Mouse (Mus musculus) midbrain, embryonic 15.5 days (tissue): ENCODE measurements around the gene Gspt2. TPM values are rescaled to one million over a fixed set of nuclear protein-coding genes. Genes with fewer than 3 reads are reported as not detected.
"Not testable (repeated sequence)": the region's sequence is repeated elsewhere in the genome, so short reads cannot be mapped to it uniquely, and the experiment has no call there.

Source experiments
- ATAC-seq: fragments of 200-750 bp; cut with Nextera tagmentation; replicated peaks from 2 replicates; pipeline ENCODE4 v1.8.0; 2017; ENCODE audit warnings: moderate TSS enrichment
- H3K27ac ChIP-seq: fragments of 300-500 bp; sonication (generic); 2 replicates; pipeline ENCODE4 v1.5.1; 2015; ENCODE audit warnings: mild to moderate bottlenecking, inconsistent platforms
- H3K27me3 ChIP-seq: fragments of 300-500 bp; sonication (generic); replicated peaks from 2 replicates; pipeline ENCODE4 v1.6.1; 2015; ENCODE audit warnings: inconsistent platforms
- H3K36me3 ChIP-seq: fragments of 300-500 bp; sonication (generic); replicated peaks from 2 replicates; pipeline ENCODE4 v1.6.1; 2015; ENCODE audit warnings: inconsistent platforms
- H3K4me1 ChIP-seq: fragments of 300-500 bp; sonication (generic); 2 replicates; pipeline ENCODE4 v1.6.1; 2015; ENCODE audit warnings: inconsistent platforms
- H3K4me2 ChIP-seq: fragments of 300-500 bp; sonication (generic); 2 replicates; pipeline ENCODE4 v1.6.1; 2015; ENCODE audit warnings: inconsistent platforms, mild to moderate bottlenecking, moderate library complexity
- H3K4me3 ChIP-seq: fragments of 300-500 bp; sonication (generic); 2 replicates; pipeline ENCODE4 v1.5.1; 2015; ENCODE audit warnings: mild to moderate bottlenecking, inconsistent platforms
- H3K9ac ChIP-seq: fragments of 300-500 bp; sonication (generic); 2 replicates; pipeline ENCODE4 v1.6.1; 2015; ENCODE audit warnings: mild to moderate bottlenecking, inconsistent platforms
- H3K9me3 ChIP-seq: fragments of 300-500 bp; sonication (generic); 2 replicates; pipeline ENCODE4 v1.6.1; 2016; ENCODE audit warnings: inconsistent platforms
- WGBS: fragments of 180-500 bp; shearing (Covaris S2); methylation state at CpG from one replicate; pipeline ENCODE4 v1.1.7; 2015; ENCODE audit warnings: mixed read lengths; 5-methylcytosine and 5-hydroxymethylcytosine counted together
- polyA plus RNA-seq: library from polyadenylated mRNA; unstranded; fragments of >200 nt; fragmentation: Nextera tagmentation; extraction: Ambion mirVana; gene quantifications from 2 replicates; pipeline ENCODE4 v1.2.1, GENCODE M21; 2015

Gspt2 gene
- polyA plus RNA-seq: 24.4 and 25.3 TPM in 2 replicates

- Histone ChIP-seq H3K4me1 (peaks cover 12% of the 10 kb centered on the region), H3K36me3 (no peaks in the 10 kb centered on the region), H3K27me3 (no peaks in the 10 kb centered on the region), H3K9me3 (no peaks in the 10 kb centered on the region), H3K27ac (peak within 1 kb of the TSS; percentile 82), H3K4me2 (peak within 1 kb of the TSS; percentile 52), H3K9ac (peak within 1 kb of the TSS; percentile 80), H3K4me3 (peak within 1 kb of the TSS; percentile 65)
- ATAC-seq: peak; percentile 97
- 33% methylated on average over 53 of the region's 53 CpGs for WGBS
These were observed at the start of gene Gspt2 for GRCm38 (mm10) chrX:94635961-94636563. Gspt2 (plus strand) TSS chrX:94636069.

- 0 out of 2 replicates have a peak, but pooled peaks cover 1% of the 10 kb centered on the region for H3K27me3 ChIP-seq
- no peak overlapping the region for H3K9ac ChIP-seq
- peak overlapping the region; percentile 37 for H3K4me2 ChIP-seq
- H3K9me3 ChIP-seq: no peaks in the 10 kb centered on the region
- H3K27ac ChIP-seq: peak overlapping the region; percentile 62
- H3K36me3 ChIP-seq: no peaks in the 10 kb centered on the region
- H3K4me1 ChIP-seq: no peaks in the 10 kb centered on the region
- H3K4me3 ChIP-seq: peak overlapping the region; percentile 21
- peak; percentile 100 for ATAC-seq
- WGBS: 34% methylated on average over 13 of the region's 13 CpGs
These were observed 10.8 kb upstream of the Gspt2 start for GRCm38 (mm10) chrX:94624835-94625803.

- H3K9ac ChIP-seq: peak overlapping the region; percentile 80; the same call in 1 of the 2 replicates
- H3K36me3 ChIP-seq: no peaks in the 10 kb centered on the region
- 62% methylated on average over 8 of the region's 8 CpGs for WGBS
- peaks cover 12% of the 10 kb centered on the region for H3K4me1 ChIP-seq
- H3K27me3 ChIP-seq: no peaks in the 10 kb centered on the region
- H3K9me3 ChIP-seq: no peaks in the 10 kb centered on the region
- H3K27ac ChIP-seq: no peak overlapping the region
- ATAC-seq: no peak
- peak overlapping the region; percentile 65 for H3K4me3 ChIP-seq
- H3K4me2 ChIP-seq: peak overlapping the region; percentile 52
These were observed 1.0 kb downstream of the Gspt2 start for GRCm38 (mm10) chrX:94636911-94637310.

- Histone ChIP-seq H3K9me3 (no peaks in the 10 kb centered on the region), H3K4me3 (no peak overlapping the region), H3K36me3 (no peaks in the 10 kb centered on the region), H3K27ac (no peak overlapping the region), H3K4me1 (no peaks in the 10 kb centered on the region), H3K9ac (no peak overlapping the region), H3K4me2 (no peak overlapping the region), H3K27me3 (no peaks in the 10 kb centered on the region)
- ATAC-seq: no peak
These were observed 12.7 kb downstream of the Gspt2 start for GRCm38 (mm10) chrX:94648541-94648940.

GRCm38 (mm10) chrX:94657734-94658133, 21.9 kb downstream of the Gspt2 start:
- ATAC-seq: no peak
- H3K4me2 ChIP-seq: no peak overlapping the region
- H3K9me3 ChIP-seq: no peaks in the 10 kb centered on the region
- H3K4me1 ChIP-seq: no peaks in the 10 kb centered on the region
- H3K9ac ChIP-seq: no peak overlapping the region
- no peak overlapping the region for H3K4me3 ChIP-seq
- no peaks in the 10 kb centered on the region for H3K27me3 ChIP-seq
- no peaks in the 10 kb centered on the region for H3K36me3 ChIP-seq
- H3K27ac ChIP-seq: no peak overlapping the region
- 64% methylated on average over 2 of the region's 2 CpGs for WGBS

- H3K36me3 ChIP-seq: no peaks in the 10 kb centered on the region
- no peak overlapping the region for H3K27ac ChIP-seq
- H3K4me2 ChIP-seq: no peak overlapping the region
These were observed 34.9 kb downstream of the Gspt2 start for GRCm38 (mm10) chrX:94670814-94671213.

GRCm38 (mm10) chrX:94674977-94675376, 39.1 kb downstream of the Gspt2 start:
- WGBS: 49% methylated on average over 4 of the region's 4 CpGs
- H3K4me2 ChIP-seq: no peak overlapping the region
- no peak overlapping the region for H3K27ac ChIP-seq

More at GRCm38 (mm10) chrX:94670814-94671213, 34.9 kb downstream of the Gspt2 start:
- Histone ChIP-seq H3K4me3 (no peak overlapping the region), H3K9me3 (no peaks in the 10 kb centered on the region), H3K9ac (no peak overlapping the region), H3K4me1 (no peaks in the 10 kb centered on the region), H3K27me3 (0 out of 2 replicates have a peak, but pooled peaks cover 3% of the 10 kb centered on the region)
- ATAC-seq: no peak
- 54% methylated on average over 4 of the region's 4 CpGs for whole genome bisulfite sequencing

GRCm38 (mm10) chrX:94681581-94681980, 45.7 kb downstream of the Gspt2 start:
- WGBS: no CpG with 5 or more reads among the region's 2 CpGs
- not testable (repeated sequence) for H3K4me1 ChIP-seq, ATAC-seq, H3K27me3 ChIP-seq, H3K9me3 ChIP-seq, H3K36me3 ChIP-seq, H3K4me3 ChIP-seq, H3K27ac ChIP-seq, H3K9ac ChIP-seq, H3K4me2 ChIP-seq

More at GRCm38 (mm10) chrX:94674977-94675376, 39.1 kb downstream of the Gspt2 start:
- H3K36me3 ChIP-seq: no peaks in the 10 kb centered on the region
- H3K9me3 ChIP-seq: no peaks in the 10 kb centered on the region
- no peaks in the 10 kb centered on the region for H3K27me3 ChIP-seq
- no peak overlapping the region for H3K9ac ChIP-seq
- ATAC-seq: no peak
- H3K4me1 ChIP-seq: no peaks in the 10 kb centered on the region
- H3K4me3 ChIP-seq: no peak overlapping the region

- 90% methylated on average over 5 of the region's 5 CpGs for WGBS
- peak; percentile 91 for ATAC-seq
- not testable (repeated sequence) for H3K36me3 ChIP-seq, H3K27me3 ChIP-seq, H3K4me2 ChIP-seq, H3K9me3 ChIP-seq, H3K9ac ChIP-seq, H3K27ac ChIP-seq, H3K4me1 ChIP-seq, H3K4me3 ChIP-seq
These were observed 53.7 kb downstream of the Gspt2 start for GRCm38 (mm10) chrX:94689593-94689992.

Other genes with a start within 250 kb of the Gspt2 start
- 1,088 and 1,133 TPM in 2 replicates for gene Maged1, start 93.9 kb upstream of the Gspt2 start, polyA plus RNA-seq
- 1.6 and 1.9 TPM in 2 replicates for gene Zxdb, start 88.5 kb downstream of the Gspt2 start, polyA plus RNA-seq